Mouse (Mus musculus) thymus, postnatal 10 days (tissue): ENCODE measurements at regions not wholly inside any gene's neighbourhood (a gene's known extent, or its start where the extent isn't known, plus 50 kb on each side); places are given as distances from the start of the nearest gene placed in this dataset.

ENCODE experiments used
- DNase-seq, 2 experiments: peaks; one replicate each; pipeline ENCODE4 v3.0.0; 2021; ENCODE audit warnings: low spot score in 2 of 2

DNA sequence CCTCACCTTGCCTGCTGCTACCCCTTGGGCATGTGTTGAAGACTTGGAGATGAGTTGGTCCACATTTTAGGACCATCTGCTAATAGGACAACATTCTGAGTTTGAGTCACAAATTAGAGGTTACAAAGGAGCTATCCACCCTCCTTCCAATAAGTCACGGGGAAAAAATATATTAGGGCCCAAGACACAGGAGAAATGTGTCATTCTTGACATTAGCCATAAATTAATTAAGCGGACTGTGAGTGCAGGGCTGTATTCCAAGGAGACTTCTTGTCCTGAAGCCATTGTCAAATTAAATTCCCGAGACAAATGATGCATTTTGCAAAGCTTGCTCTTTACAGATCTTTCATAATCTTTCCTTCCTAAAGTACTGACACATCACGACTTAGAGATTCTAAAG is 79.2 kb downstream of the 1700020N01Rik start:
- DNase-seq = no peak

GRCm38 (mm10) chr10:21672666-21673065 is 79.7 kb downstream of the 1700020N01Rik start:
- no peak for DNase-seq

GRCm38 (mm10) chr10:21673831-21674230 is 80.9 kb downstream of the 1700020N01Rik start:
- no peak for DNase-seq

- no peak for DNase-seq
Measured at GRCm38 (mm10) chr10:21675786-21676185, 82.8 kb downstream of the 1700020N01Rik start.

DNA sequence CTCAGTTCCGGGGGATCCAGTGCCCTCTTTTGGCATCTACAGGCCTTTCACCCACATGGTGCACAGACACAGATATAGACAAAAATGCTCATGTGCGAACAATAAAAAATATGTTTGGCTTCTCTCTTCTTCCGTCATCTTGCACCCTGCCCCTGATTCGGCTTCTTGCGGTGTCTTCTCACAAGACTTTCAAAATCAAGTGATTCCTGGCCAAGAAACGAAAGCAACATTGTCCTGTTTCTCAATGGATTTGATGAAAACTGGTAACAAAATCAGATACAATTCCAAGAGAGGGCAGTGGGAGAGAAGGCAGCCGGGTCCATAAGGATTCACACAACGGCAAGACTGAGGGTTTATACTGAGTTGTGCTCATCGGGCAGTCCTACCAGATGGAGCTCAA is 85.0 kb downstream of the 1700020N01Rik start:
- DNase-seq = no peak

GRCm38 (mm10) chr10:21678372-21678771 is 85.4 kb downstream of the 1700020N01Rik start:
- DNase-seq = no peak

DNA sequence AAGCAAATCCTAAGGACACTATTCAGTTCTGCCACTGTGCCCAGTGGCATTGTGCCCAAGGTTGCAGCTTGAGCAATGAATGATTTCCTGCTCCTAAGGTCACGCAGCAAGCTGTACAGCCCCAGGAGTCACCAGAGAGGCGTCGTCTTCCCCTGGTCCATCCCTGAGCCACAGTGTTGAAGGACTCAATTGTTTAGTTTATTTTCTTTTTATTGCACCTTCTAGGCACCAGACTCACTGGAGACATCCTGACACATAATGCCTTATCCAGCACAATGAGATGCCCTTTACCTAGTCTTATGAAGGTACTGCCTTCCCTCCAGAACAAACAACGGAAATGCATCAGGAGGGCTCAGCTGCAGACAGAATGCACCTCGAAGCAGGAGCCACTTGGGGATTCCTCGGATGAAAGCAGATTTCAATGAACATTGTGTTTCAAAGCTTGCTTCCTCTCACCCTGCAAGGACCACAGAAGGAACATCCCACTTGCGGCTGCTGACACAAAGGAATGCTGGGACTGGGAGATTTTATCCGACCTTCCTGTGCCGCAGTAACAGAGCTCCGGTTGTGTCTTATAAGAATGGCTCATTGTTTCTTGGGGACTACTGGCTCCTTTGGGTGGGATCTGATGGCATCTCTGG is 86.0 kb downstream of the 1700020N01Rik start:
- no peak for DNase-seq

- no peak for DNase-seq
Measured at GRCm38 (mm10) chr10:21680789-21681188, 87.8 kb downstream of the 1700020N01Rik start.

DNA sequence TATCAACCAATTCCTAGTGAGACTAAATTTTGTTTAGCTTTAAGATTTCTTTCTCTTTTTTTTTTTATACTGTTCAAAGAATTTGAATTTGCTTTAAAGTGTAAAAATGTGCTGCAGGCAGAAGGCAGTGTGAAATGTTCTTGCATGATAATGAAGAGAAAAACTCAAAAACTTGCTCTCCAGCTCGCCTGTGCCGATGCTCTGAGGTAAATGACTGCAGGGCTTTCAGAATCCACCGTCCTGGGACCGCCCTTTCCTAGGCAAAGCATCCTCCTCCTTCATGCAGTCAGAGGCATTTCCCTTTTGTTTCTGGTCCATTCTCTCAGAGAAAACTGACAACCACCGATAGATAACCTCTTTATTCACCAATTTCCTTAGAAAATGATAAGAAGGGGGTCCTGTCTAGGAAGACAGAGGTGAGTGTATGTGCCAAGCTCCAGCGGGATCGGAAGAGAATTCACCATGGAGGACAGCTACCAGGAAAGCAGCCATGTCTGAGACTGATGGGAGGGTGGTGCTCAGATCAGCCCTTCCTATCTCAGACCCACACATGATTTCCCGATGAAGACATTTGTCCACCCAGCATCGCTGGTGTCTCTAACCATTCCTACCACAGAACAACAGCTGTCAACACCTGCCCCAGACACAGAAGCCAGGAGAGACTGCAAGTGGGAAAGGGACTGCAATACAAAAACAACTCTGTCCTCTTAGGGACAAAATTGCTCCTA is 91.5 kb downstream of the 1700020N01Rik start:
- no peak for DNase-seq

DNA sequence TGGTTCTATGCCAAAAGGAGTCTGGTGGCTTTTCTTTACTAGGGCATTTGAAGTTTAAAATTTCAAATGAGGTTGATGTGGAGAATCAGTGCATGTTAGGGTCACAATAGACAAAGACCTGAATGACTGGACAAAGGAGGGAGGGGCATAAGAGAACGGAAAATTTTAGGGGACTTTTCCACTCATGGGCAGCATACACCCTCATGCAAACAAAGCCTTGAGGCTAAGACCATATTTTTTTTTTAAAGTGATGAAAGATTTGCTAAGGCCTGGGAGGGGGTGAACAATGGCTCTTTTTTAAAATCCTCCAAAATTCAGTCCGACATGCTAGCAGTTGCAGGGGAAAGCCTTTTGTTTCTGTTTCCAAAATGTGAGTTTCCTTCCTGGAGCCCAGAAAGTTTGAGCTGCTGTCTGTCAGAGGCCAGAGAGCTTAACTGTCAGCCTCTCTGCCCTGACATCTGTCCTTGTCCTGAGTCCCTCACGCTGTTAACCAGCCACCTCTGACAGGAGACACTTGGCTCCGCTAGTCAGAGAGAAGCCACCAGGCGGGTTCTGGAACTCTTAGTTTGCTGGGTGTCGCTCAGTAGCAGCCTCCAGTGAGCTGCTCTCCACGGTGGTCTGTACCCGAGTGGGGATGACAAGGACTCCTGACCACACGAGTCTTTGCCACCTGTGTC is 92.3 kb downstream of the 1700020N01Rik start:
- peak; percentile 64 to 74 for DNase-seq

DNA sequence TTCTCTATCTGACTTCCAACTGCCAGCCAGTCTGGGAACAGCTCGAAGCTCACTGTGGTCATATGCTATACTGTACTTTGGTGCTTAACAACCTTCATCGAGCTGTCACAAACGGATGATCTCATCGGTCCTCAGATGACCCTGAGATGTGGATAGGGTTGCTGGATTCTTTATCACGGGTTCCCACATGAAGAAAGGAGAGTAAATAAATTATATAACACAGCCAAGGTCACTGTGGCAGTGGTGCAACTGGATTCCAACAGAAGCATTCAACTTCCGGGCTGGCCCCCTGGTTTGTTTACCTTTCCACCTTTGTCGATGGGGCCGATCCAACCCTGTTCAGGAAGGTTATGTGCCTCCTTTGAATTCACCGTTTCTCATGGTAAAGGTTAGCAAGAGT is 93.1 kb downstream of the 1700020N01Rik start:
- no peak for DNase-seq

DNA sequence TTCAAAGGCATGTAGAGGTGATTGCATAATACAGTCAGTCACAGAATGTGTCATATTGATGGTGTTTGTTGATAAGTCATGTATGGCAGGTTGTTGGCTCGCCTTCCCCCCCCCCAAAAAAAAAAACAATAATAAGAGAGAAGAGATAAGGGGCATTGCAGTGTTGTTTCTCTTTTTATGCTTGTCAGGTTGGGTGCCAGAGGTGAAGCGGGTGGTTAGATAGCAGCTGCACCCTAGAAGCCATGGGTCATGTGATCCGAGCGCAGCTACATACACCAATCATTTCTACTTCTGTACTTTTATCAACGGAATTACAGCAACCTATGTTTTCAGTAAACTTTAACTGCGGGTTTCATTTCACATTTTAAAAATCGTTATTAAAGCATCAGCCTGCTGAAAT is 94.5 kb downstream of the 1700020N01Rik start:
- DNase-seq = peak; percentile 22 to 25

DNA sequence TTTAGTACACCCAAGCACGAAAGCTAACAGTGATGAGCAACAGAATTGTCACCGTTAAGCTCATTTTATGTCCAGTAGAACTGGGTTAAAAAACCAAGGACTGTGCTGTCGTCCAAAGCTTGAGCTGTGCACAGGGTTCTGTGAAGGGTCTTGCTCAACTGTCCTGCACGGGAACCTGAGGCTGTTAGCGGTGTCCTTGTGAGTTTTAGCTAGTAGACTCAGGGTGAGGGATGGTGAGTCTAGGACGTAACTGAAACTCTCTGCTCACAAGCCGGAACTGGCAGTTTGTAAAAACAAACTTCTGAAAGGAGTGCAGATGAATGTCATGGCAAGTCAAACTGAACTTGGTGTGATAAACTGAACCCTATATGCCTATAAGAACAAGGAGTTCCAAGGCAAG is 95.6 kb downstream of the 1700020N01Rik start:
- peak in 1 of 2 experiments; percentile 37 for DNase-seq

- no peak for DNase-seq
Measured at GRCm38 (mm10) chr10:21689847-21690269, 96.9 kb downstream of the 1700020N01Rik start.

- DNase-seq = no peak
Measured at GRCm38 (mm10) chr10:21695185-21695584, 102.2 kb downstream of the 1700020N01Rik start.

- no peak for DNase-seq
Measured at GRCm38 (mm10) chr10:21696671-21697070, 103.7 kb downstream of the 1700020N01Rik start.

- no peak for DNase-seq
Measured at GRCm38 (mm10) chr10:21701580-21701979, 108.6 kb downstream of the 1700020N01Rik start.

DNA sequence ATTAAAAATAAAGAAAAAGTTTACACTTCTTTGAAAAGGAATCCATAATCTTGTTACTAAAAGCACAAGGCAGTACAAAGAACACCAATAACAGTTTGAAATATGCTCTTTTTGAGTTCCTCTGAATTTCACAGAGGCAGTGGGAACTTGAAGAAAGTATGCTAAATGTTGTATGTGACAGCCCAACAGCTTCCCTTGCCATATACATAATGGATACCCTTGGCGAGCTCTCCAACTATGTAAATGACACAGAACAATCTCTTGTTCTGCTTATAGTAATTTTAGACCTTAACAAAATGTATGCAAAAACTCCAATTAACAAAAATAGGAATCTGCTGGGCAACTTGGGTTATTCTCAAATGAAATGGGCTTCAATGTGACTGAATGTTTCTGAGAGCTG is 109.2 kb downstream of the 1700020N01Rik start:
- no peak for DNase-seq

DNA sequence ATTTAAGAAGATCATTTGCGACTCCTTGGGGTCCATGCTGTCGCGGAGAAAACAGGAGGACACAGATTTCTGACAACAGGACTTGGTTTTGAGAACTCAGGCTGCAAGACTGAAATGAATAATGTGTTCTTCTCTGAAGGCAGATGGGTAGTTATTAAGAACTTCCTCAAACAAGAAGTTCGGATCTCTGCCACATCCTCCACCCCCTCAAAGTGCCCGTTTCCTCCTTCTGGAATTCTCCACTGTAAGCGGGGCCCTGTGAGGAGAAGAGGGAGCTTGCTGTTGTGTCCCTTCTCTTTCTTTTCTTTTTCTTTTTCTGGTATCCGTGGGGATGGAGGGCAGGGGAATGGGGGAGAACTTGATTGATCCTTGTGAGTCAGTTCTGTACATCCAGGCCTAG is 118.9 kb downstream of the 1700020N01Rik start:
- DNase-seq = no peak

- DNase-seq = no peak
Measured at GRCm38 (mm10) chr10:21712828-21713227, 119.9 kb downstream of the 1700020N01Rik start.

GRCm38 (mm10) chr10:21715436-21715835 is 122.5 kb downstream of the 1700020N01Rik start:
- no peak for DNase-seq

GRCm38 (mm10) chr10:21718189-21718588 is 125.2 kb downstream of the 1700020N01Rik start:
- DNase-seq = no peak

DNA sequence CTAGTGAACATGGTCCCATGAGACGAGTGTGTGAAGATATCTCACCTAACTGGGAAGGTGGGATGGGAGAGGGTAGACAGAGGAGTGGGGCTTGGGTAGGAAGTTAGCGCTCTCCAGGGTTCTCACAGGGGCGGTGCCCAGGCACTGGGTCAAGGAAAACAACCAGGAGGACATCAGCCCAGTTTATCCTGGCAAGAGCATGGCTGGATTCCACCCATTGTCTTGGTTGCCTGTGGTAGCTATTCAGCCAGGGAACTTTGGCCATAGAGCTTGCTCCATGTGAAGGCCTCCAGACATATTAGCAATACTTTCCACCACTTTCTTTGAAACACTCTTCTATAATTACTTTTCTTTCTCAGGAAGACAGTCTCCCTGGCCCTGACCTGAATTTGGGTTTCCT is 131.4 kb downstream of the 1700020N01Rik start:
- DNase-seq = no peak
